Mouse (Mus musculus) erythroid progenitor cell, adult 5-6 weeks (primary cell): ENCODE measurements around the gene Kctd10. TPM values are rescaled to one million over a fixed set of nuclear protein-coding genes. Genes with fewer than 3 reads are reported as not detected.

ENCODE experiments used
- ATAC-seq: replicated peaks from 2 replicates; pipeline ENCODE4 v1.8.0; 2016; ENCODE audit warnings: moderate number of reproducible peaks, mild to moderate bottlenecking, moderate TSS enrichment, inconsistent platforms; ENCODE audit not compliant: poor library complexity, low FRiP score, severe bottlenecking
- total RNA-seq, 2 experiments: library from RNA; stranded (forward) in 1 of 2; stranded (reverse) in 1 of 2; fragments of 150-400 nt in 1 of 2; fragments of 186-747, 209-891 nt in 1 of 2; gene quantifications; 2 replicates each; pipeline versions ENCODE4 v1.2.3 to v1.2.4; 2015 to 2017; ENCODE audit warnings: low replicate concordance in 2 of 2

Gene Kctd10
- total RNA-seq, 2 experiments from 2014 or later = 5.0 to 12.7 TPM

GRCm38 (mm10) chr5:114356936-114357751 lies 23.2 kb downstream of the Kctd10 start:
- ATAC-seq = 0 out of 2 replicates have a peak, but pooled peaks have one; percentile 3

GRCm38 (mm10) chr5:114356250-114356935 lies 23.9 kb downstream of the Kctd10 start:
- ATAC-seq = 0 out of 2 replicates have a peak, but pooled peaks have one; percentile 40

DNA sequence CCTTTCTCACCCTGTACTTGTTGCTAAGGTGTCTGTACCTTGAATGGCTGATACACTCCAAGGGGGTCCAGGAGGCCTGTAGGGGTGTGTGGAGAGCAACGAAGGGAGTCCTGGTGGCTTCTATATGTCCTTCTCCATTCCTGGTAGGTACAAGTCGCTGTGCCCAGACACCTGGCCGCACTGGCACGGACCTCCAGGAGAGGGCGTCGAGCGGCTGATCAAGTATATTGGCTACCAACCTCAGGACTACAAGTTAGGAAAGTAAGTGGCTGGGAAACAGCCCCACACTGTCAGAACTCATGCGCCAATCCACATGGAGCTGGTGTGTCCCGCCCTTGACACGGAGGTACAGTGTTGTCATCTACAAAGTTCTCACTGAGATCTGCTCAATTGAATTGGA lies 28.8 kb downstream of the Kctd10 start:
- ATAC-seq = no peak

DNA sequence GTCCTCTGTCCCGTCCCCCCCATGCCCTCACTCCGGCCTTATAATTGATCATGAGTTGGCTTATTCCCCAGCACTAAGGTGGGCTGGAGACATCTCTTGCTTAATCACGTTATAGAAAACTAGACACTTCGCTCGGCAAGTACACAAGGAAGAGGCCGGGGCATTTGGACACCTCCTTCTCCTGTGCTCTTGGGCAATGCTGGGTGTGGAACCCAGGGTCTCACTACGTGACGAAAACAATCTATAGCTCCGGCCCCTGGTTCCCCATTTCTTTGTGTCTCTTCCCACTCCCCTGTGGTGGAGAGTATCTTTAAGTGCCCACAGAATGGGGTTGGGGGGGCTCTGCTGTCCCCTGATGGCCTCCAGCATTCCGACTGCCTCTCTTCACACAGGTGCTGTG lies 33.3 kb downstream of the Kctd10 start:
- no peak for ATAC-seq

DNA sequence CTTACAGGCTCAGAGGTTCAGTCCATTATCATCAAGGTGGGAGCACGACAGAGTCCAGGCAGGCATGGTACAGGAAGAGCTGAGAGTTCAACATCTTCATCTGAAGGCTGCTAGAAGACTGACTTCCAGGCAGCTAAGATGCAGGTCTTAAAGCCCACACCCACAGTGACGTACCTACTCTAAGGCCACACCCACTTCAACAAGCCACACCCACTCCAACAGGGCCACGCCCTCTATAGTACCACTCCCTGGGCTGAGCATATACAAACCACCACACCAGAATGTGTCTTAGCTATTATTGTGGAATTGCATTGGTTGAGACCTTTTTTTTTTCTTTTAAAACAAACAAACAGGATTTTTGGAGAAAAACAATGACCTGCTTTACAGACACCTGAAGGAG lies 34.8 kb downstream of the Kctd10 start:
- ATAC-seq = peak; percentile 57; the same call in 1 of the 2 replicates

DNA sequence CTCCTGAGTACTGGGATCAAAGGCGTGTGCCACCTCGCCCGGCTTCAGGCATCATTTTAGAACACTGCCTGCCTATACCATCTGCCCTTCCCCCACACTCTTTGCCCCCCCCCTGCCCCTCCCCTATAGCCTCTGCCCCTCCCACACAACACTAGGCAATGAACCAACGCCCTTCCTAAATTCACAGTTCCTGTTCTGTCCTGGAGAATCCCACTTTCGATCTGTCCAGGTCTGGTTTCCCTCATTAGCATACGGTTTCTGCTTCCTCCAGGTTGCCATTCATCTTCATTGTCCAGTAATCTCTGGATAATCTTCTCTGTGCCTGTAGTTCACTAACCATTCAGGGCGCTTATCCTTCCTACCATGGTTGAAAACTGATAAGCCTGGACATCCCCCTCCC lies 36.7 kb downstream of the Kctd10 start:
- no peak for ATAC-seq

- no peak for ATAC-seq
These were observed 37.3 kb downstream of the Kctd10 start for GRCm38 (mm10) chr5:114342996-114343395.

DNA sequence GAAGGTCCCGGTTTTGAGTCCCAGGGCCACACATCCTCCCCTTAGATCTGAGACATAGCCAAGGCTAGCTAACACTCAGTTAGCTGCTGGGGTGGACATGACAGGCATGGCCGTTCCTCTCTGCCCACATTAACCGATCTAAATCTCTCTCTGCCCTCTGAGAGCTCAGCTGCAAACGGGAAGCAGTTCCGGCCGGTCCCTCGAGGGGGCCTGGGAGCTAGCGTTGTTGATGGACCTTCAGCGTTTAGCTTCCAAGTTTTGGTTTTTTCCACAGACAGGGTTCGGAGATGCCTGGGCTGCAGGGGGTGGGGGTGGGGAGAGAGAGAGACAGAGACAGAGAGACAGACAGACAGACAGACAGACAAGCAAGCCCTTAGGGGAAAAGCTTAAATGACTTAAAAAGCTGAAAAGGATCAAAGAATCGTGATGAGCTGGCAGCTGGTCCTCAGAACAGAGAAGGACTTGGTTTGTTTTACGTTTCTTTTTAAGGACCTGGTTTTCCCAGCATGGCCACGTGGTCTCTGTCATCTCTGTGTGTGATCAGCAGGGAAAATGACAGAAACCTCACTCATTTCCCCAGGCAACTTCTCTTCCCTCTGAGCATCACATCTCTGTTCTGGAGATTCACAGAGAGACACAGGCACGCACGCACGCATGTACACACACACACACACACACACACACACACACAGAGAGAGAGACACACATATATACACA lies 56.4 kb downstream of the Kctd10 start:
- ATAC-seq = no peak

- no peak for ATAC-seq
These were observed 57.1 kb downstream of the Kctd10 start for GRCm38 (mm10) chr5:114323105-114323790.

Other genes starting within 250 kb of the Kctd10 start
- 1.3 TPM in 1 of 2 replicates, not detected in the other for gene Acacb, start 234.0 kb downstream of the Kctd10 start, total RNA-seq (2015; ENCODE audit: low replicate concordance)
- not detected in 2 replicates for gene Acacb, start 234.0 kb downstream of the Kctd10 start, total RNA-seq (2017; ENCODE audit: low replicate concordance)
- gene Foxn4, start 106.7 kb downstream of the Kctd10 start, total RNA-seq (2015; ENCODE audit: low replicate concordance) = not detected in 2 replicates
- not detected in 2 replicates for gene Foxn4, start 106.7 kb downstream of the Kctd10 start, total RNA-seq (2017; ENCODE audit: low replicate concordance)
- gene Myo1h, start 91.3 kb downstream of the Kctd10 start, total RNA-seq (2015; ENCODE audit: low replicate concordance) = not detected in 2 replicates
- gene Myo1h, start 91.3 kb downstream of the Kctd10 start, total RNA-seq (2017; ENCODE audit: low replicate concordance) = not detected in 2 replicates
- gene Ube3b, start 99 bp upstream of the Kctd10 start, total RNA-seq (2015; ENCODE audit: low replicate concordance) = 19.3 and 27.0 TPM in 2 replicates
- gene Ube3b, start 99 bp upstream of the Kctd10 start, total RNA-seq (2017; ENCODE audit: low replicate concordance) = 12.9 and 21.7 TPM in 2 replicates
- 1.1 and 1.7 TPM in 2 replicates for gene Mmab, start 63.6 kb upstream of the Kctd10 start, total RNA-seq (2015; ENCODE audit: low replicate concordance)
- 1.1 and 3.3 TPM in 2 replicates for gene Mmab, start 63.6 kb upstream of the Kctd10 start, total RNA-seq (2017; ENCODE audit: low replicate concordance)
- gene Mvk, start 63.8 kb upstream of the Kctd10 start, total RNA-seq (2015; ENCODE audit: low replicate concordance) = 2.9 TPM in 1 of 2 replicates, not detected in the other
- gene Mvk, start 63.8 kb upstream of the Kctd10 start, total RNA-seq (2017; ENCODE audit: low replicate concordance) = not detected in 2 replicates
- 2.9 TPM in 1 of 2 replicates, not detected in the other for gene Fam222a, start 187.5 kb upstream of the Kctd10 start, total RNA-seq (2015; ENCODE audit: low replicate concordance)
- 0.39 TPM in 1 of 2 replicates, not detected in the other for gene Fam222a, start 187.5 kb upstream of the Kctd10 start, total RNA-seq (2017; ENCODE audit: low replicate concordance)